Mouse (Mus musculus): ENCODE measurements around the gene AI661453.
"Not testable (repeated sequence)": the region's sequence is repeated elsewhere in the genome, so short reads cannot be mapped to it uniquely, and the experiment has no call there.

Gene AI661453

GRCm38 (mm10) chr17:47436156-47436906 lies at the start of gene AI661453:
Gene AI661453 (plus strand): TSS chr17:47436615.
- DNase-seq (ENCODE audit: low read depth in 1 of 2, low spot score in 2 of 2): no peak

GRCm38 (mm10) chr17:47386649-47387048 lies 49.8 kb upstream of the AI661453 start:
- peak in 1 of 2 experiments; percentile 28 for DNase-seq (ENCODE audit: low read depth in 1 of 2, low spot score in 2 of 2)

- DNase-seq (ENCODE audit: low read depth in 1 of 2, low spot score in 2 of 2): peak in 1 of 2 experiments; percentile 37
Measured at GRCm38 (mm10) chr17:47394223-47394869, 42.1 kb upstream of the AI661453 start.

GRCm38 (mm10) chr17:47395376-47395913 lies 41.0 kb upstream of the AI661453 start:
- DNase-seq (ENCODE audit: low read depth in 1 of 2, low spot score in 2 of 2): peak; percentile 55 to 70

GRCm38 (mm10) chr17:47399091-47399490 lies 37.3 kb upstream of the AI661453 start:
- no peak for DNase-seq (ENCODE audit: low read depth in 1 of 2, low spot score in 2 of 2)

- DNase-seq (ENCODE audit: low read depth in 1 of 2, low spot score in 2 of 2): no peak
Measured at GRCm38 (mm10) chr17:47400451-47400850, 36.0 kb upstream of the AI661453 start, which contains the start of gene Guca1a. Gene Guca1a (minus strand): TSS chr17:47400584.

- peak in 1 of 2 experiments; percentile 4 for DNase-seq (ENCODE audit: low read depth in 1 of 2, low spot score in 2 of 2)
Measured at GRCm38 (mm10) chr17:47407717-47408557, 28.5 kb upstream of the AI661453 start.

GRCm38 (mm10) chr17:47408558-47408898 lies 27.9 kb upstream of the AI661453 start:
- peak in 1 of 2 experiments; percentile 50 for DNase-seq (ENCODE audit: low read depth in 1 of 2, low spot score in 2 of 2)

- DNase-seq (ENCODE audit: low read depth in 1 of 2, low spot score in 2 of 2): peak in 1 of 2 experiments; percentile 4
Measured at GRCm38 (mm10) chr17:47409897-47410861, 26.2 kb upstream of the AI661453 start.

GRCm38 (mm10) chr17:47420195-47420594 lies 16.2 kb upstream of the AI661453 start:
- no peak for DNase-seq (ENCODE audit: low read depth in 1 of 2, low spot score in 2 of 2)

- DNase-seq (ENCODE audit: low read depth in 1 of 2, low spot score in 2 of 2): no peak
Measured at GRCm38 (mm10) chr17:47421566-47421965, 14.8 kb upstream of the AI661453 start.

GRCm38 (mm10) chr17:47422616-47423015 lies 13.8 kb upstream of the AI661453 start:
- DNase-seq (ENCODE audit: low read depth in 1 of 2, low spot score in 2 of 2): not testable (repeated sequence)

- DNase-seq (ENCODE audit: low read depth in 1 of 2, low spot score in 2 of 2): no peak
Measured at GRCm38 (mm10) chr17:47424186-47424585, 12.2 kb upstream of the AI661453 start.

- DNase-seq (ENCODE audit: low read depth in 1 of 2, low spot score in 2 of 2): no peak
Measured at GRCm38 (mm10) chr17:47427316-47427715, 9.1 kb upstream of the AI661453 start.

GRCm38 (mm10) chr17:47428831-47429304 lies 7.5 kb upstream of the AI661453 start:
- no peak for DNase-seq (ENCODE audit: low read depth in 1 of 2, low spot score in 2 of 2)

- no peak for DNase-seq (ENCODE audit: low read depth in 1 of 2, low spot score in 2 of 2)
Measured at GRCm38 (mm10) chr17:47430815-47431214, 5.6 kb upstream of the AI661453 start.

- DNase-seq (ENCODE audit: low read depth in 1 of 2, low spot score in 2 of 2): no peak
Measured at GRCm38 (mm10) chr17:47436907-47437547, 612 bp downstream of the AI661453 start, which contains the start of gene 1700001C19Rik. Gene 1700001C19Rik (minus strand): TSS chr17:47437376.

GRCm38 (mm10) chr17:47438611-47439010 lies 2.2 kb downstream of the AI661453 start:
- DNase-seq (ENCODE audit: low read depth in 1 of 2, low spot score in 2 of 2): no peak

- DNase-seq (ENCODE audit: low read depth in 1 of 2, low spot score in 2 of 2): no peak
Measured at GRCm38 (mm10) chr17:47439396-47440028, 3.1 kb downstream of the AI661453 start.

Measured in monocyte, adult 2 months (primary cell).